Mouse (Mus musculus) brain, embryonic 14.5 days (tissue): ENCODE data around the gene Diaph3.

Experiments
- CTCF ChIP-seq: fragments of 200-500 bp; IDR thresholded peaks from 2 replicates; pipeline ENCODE4 v1.5.1; 2012; ENCODE audit warnings: inconsistent platforms, mild to moderate bottlenecking, moderate library complexity, borderline replicate concordance; ENCODE audit not compliant: insufficient read depth, insufficient read length; ENCODE audit errors: extremely low read depth
- POLR2A ChIP-seq: fragments of 200-500 bp; IDR thresholded peaks from 2 replicates; pipeline ENCODE4 v1.6.1; 2012; ENCODE audit warnings: mild to moderate bottlenecking, inconsistent platforms, borderline replicate concordance; ENCODE audit not compliant: poor library complexity, insufficient read depth, insufficient read length, severe bottlenecking; ENCODE audit errors: extremely low read depth

DNA sequence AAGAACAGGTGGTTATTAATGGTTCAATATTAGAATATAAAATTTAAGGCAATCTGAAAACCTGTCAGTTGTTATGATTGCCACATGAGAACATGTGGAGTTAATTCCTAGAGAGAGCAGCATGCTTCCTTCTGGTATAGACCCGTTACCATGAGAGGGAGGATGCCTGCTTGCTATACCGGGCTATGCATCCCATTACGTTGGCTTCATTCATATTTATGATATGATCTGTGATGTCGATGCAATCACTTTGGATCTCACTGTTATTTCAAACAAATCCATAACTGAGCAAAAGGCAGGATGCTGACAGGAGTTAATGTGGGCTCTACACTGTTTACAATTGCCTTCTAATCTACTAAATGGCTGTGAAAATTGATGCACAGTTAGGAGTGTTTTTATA lies 439.9 kb downstream of the Diaph3 start:
- TF ChIP-seq CTCF (no peak), POLR2A (no peak)
